Mouse (Mus musculus): ENCODE measurements around the gene Slc6a20b.

DNA sequence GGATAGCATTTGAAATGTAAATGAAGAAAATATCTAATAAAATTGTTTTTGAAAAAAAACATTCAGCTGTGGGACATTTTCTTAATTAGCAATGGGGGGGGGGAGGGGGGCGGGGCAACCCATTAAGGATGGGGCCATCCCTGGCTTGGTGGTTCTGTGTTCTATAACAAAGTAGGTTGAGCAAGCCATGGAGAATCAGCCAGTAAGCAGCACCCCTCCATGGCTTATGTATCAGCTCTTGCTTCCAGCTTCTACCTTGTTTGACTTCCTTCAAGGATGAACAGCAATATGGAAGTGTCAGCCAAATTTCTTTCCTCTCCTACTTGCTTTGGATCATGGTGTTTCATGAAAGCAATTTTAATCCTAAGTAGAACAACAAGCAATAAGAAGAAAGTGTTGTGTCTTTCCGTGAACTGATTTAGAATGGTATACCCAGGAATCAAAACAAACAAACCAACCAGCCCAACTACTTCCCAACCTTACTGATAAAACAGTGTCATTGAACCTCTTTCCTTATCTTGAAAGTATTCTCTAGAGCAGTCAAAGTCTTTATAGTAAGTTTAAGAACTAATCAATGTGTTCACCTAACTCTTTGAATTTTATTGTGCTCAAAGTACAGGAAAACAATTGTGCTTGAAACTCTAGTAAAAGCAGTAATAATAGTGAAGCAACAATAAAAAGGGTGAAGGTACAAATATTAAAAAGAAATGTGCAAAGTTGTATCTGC lies 17.6 kb upstream of the Slc6a20b start:
- TF ChIP-seq CTCF (IDR thresholded peaks at IDR 0.05; ENCODE audit: control insufficient read depth, insufficient read depth, insufficient read length) = no peak
- TF ChIP-seq MYOG (IDR thresholded peaks at IDR 0.05; ENCODE audit: control insufficient read depth, extremely low read depth, insufficient read length) = no peak
- no peak for TF ChIP-seq MAX (IDR thresholded peaks at IDR 0.05)
- TF ChIP-seq USF1 (IDR thresholded peaks at IDR 0.05; ENCODE audit: low read depth) = no peak

All from C2C12 (cell line).